Mouse (Mus musculus) limb, embryonic 11.5 days (tissue): ENCODE measurements at regions not wholly inside any gene's neighbourhood (a gene's known extent, or its start where the extent isn't known, plus 50 kb on each side); places are given as distances from the start of the nearest gene placed in this dataset.

Source experiments
- ATAC-seq: fragments of 200-750 bp; cut with Nextera tagmentation; 2 replicates; pipeline ENCODE4 v1.8.0; 2017; ENCODE audit warnings: low read depth; ENCODE audit not compliant: insufficient number of reproducible peaks, low FRiP score, low TSS enrichment
- DNase-seq: peaks from one replicate; pipeline ENCODE4 v3.0.0-alpha.2; 2015; ENCODE audit warnings: low spot score
- H3K27ac ChIP-seq: fragments of 300-500 bp; sonication (generic); replicated peaks from 2 replicates; pipeline ENCODE4 v1.5.1; 2014; ENCODE audit warnings: low read depth, mild to moderate bottlenecking, low read length
- H3K27me3 ChIP-seq: fragments of 300-500 bp; sonication (generic); 2 replicates; pipeline ENCODE4 v1.6.1; 2014; ENCODE audit warnings: mild to moderate bottlenecking, low read length, mixed read lengths; ENCODE audit not compliant: control insufficient read depth, insufficient read depth
- H3K36me3 ChIP-seq: fragments of 300-500 bp; sonication (generic); 2 replicates; pipeline ENCODE4 v1.6.1; 2014; ENCODE audit warnings: mild to moderate bottlenecking, low read length, moderate library complexity, mixed read lengths; ENCODE audit not compliant: control insufficient read depth, insufficient read depth
- H3K4me1 ChIP-seq: fragments of 300-500 bp; sonication (generic); 2 replicates; pipeline ENCODE4 v1.6.1; 2014; ENCODE audit warnings: low read length, mixed read lengths; ENCODE audit not compliant: control insufficient read depth, insufficient read depth
- H3K4me2 ChIP-seq: fragments of 300-500 bp; sonication (generic); 2 replicates; pipeline ENCODE4 v1.6.1; 2014; ENCODE audit warnings: low read depth, mild to moderate bottlenecking, moderate library complexity; ENCODE audit not compliant: severe bottlenecking
- H3K4me3 ChIP-seq: fragments of 300-500 bp; sonication (generic); 2 replicates; pipeline ENCODE4 v1.5.1; 2014; ENCODE audit warnings: low read depth, low read length
- H3K9ac ChIP-seq: fragments of 300-500 bp; sonication (generic); 2 replicates; pipeline ENCODE4 v1.6.1; 2014; ENCODE audit warnings: mild to moderate bottlenecking, low read length
- H3K9me3 ChIP-seq: fragments of 300-500 bp; sonication (generic); 2 replicates; pipeline ENCODE4 v1.6.1; 2016; ENCODE audit warnings: low read length; ENCODE audit not compliant: control insufficient read depth
- WGBS: fragments of 180-500 bp; shearing (Covaris S2); extraction: QIAGEN DNeasy Blood & Tissue Kit; methylation state at CpG from one replicate; pipeline ENCODE4 v1.1.7; 2014; 5-methylcytosine and 5-hydroxymethylcytosine counted together

DNA sequence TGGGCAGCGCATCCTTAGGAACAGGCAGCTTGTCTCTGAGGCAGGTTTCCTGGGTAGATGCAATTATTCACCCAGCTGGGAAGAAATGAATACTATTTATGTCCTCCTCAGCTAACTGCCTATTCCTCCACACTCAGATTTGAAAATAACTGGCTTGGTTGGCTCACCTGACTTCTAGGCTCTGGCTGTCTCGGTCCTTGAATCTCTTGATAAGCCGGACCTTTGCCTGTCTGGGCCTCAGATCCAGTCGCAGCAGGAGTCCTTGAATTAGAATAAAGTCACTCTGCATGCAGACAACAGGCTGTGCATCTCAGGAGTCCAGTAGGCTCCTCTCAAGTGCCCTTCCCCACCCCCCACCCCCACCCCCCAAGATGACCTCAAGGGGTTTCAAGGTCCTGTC lies 108.7 kb upstream of the Arhgap5 start:
- H3K9ac ChIP-seq: no peak overlapping the region
- H3K4me1 ChIP-seq: peaks cover 7% of the 10 kb centered on the region
- no peaks in the 10 kb centered on the region for H3K27me3 ChIP-seq
- ATAC-seq: no peak
- no peak overlapping the region for H3K4me3 ChIP-seq
- H3K9me3 ChIP-seq: no peaks in the 10 kb centered on the region
- WGBS: 71% methylated on average over 4 of the region's 4 CpGs
- no peaks in the 10 kb centered on the region for H3K36me3 ChIP-seq
- H3K27ac ChIP-seq: no peak overlapping the region
- no peak for DNase-seq
- H3K4me2 ChIP-seq: no peak overlapping the region

DNA sequence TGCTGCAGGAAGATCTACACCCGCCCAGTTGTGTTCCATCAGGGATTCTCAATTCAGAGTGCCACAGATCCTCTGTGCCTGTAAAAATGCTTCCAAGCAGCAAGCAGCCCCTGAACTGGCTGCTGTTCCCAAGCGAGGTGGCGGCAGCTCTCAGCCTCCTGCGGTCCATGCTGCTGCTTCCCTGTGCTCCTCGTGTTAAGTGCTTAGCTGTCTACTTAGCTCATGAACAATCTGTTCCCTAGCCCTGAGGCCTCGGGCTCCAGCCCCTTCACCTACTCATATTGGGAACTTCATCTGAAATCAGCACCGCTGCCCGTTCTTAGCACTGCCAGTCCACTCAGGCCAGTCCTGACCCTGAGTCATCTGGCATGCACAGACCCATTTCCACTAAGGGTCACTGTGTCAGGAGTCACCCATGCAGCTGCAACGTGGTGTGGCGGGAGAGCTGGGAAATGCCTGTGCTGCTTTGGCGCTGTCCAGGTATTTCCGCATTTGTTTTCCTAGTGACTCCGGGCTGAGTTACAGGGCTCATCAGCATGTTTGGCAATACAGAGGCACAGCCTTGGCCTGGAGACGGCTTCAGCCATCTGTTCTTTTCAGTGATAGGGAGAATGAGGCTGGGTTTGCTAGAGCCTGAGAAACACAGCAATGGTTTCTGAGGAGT lies 107.5 kb upstream of the Arhgap5 start:
- H3K9ac ChIP-seq: no peak overlapping the region
- DNase-seq: peak; percentile 46

DNA sequence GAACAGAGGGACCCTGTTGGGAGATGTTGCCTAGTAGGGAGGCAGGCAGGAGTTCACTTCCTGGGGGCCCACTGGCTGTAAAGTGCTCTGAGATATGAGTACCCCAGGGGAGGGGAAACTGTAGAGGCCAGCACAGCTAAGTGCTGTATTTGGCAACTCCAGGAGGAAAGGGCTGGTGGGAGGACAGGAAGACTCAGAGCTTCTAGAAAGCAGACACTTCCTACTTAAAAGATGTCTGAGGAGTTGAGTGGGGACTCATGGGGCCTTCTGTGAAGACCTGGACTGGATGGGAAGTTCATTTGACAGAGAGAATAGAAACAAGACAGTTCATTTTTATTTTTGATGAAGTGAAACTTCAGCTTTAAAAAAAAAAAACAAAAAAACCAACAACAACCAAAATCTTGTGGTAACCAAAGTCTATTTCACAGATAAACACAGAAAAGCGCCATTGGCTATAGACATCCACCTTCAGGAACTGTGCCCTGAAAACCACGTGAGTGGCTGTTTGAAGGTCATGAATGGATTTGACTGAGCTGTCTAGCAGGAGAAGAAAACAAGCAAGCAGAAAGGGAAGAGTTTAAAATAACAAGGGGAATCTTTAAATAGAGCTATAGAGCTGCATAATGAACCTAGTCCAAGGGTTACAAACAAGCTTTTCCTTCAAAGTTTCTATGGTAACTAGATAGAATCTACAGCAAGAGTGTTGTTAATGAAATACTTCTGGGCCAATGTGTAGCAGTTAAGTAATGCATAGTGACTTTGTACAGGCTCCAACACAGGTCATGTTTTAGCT lies 105.9 kb upstream of the Arhgap5 start:
- H3K4me1 ChIP-seq: peaks cover 7% of the 10 kb centered on the region
- no peaks in the 10 kb centered on the region for H3K27me3 ChIP-seq
- H3K9ac ChIP-seq: no peak overlapping the region
- no peaks in the 10 kb centered on the region for H3K36me3 ChIP-seq
- no peak for ATAC-seq
- no peak overlapping the region for H3K4me3 ChIP-seq
- H3K27ac ChIP-seq: no peak overlapping the region
- DNase-seq: no peak
- H3K4me2 ChIP-seq: no peak overlapping the region
- H3K9me3 ChIP-seq: no peaks in the 10 kb centered on the region
- 81% methylated on average over 2 of the region's 2 CpGs for WGBS

More for the DNA sequence above, 107.5 kb upstream of the Arhgap5 start:
- Histone ChIP-seq H3K27me3 (no peaks in the 10 kb centered on the region), H3K27ac (no peak overlapping the region), H3K4me1 (peaks cover 7% of the 10 kb centered on the region), H3K36me3 (no peaks in the 10 kb centered on the region), H3K4me2 (no peak overlapping the region), H3K4me3 (no peak overlapping the region), H3K9me3 (no peaks in the 10 kb centered on the region)
- WGBS: 41% methylated on average over 14 of the region's 14 CpGs
- no peak for ATAC-seq

GRCm38 (mm10) chr12:52398511-52398975 lies 105.2 kb upstream of the Arhgap5 start:
- ATAC-seq (no peak), DNase-seq (no peak)
- H3K36me3 ChIP-seq: no peaks in the 10 kb centered on the region
- WGBS: 83% methylated on average over 6 of the region's 6 CpGs
- H3K27me3 ChIP-seq: no peaks in the 10 kb centered on the region
- no peak overlapping the region for H3K27ac ChIP-seq
- H3K9ac ChIP-seq: no peak overlapping the region
- no peak overlapping the region for H3K4me2 ChIP-seq
- H3K4me1 ChIP-seq: peaks cover 7% of the 10 kb centered on the region
- no peaks in the 10 kb centered on the region for H3K9me3 ChIP-seq
- no peak overlapping the region for H3K4me3 ChIP-seq

DNA sequence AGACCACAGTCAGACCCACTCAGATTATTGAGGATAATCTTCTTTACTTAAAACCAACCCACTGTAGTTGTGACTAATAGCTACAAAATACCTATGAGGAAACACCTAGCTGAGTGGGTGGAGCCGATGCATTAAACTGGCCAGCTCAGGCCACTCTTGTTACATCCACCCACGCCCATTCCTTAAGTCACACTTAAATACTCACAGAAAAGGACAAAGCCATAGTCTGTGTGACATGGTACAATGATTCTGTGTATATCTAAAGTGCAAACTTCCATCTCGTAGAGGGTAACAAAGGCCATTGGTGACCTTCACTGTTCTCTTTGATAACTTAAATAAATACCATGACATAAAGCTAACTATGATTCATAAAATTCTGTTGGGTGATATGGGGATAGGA lies 103.7 kb upstream of the Arhgap5 start:
- DNase-seq: no peak
- Histone ChIP-seq H3K27ac (no peak overlapping the region), H3K9ac (no peak overlapping the region), H3K4me3 (no peak overlapping the region), H3K9me3 (no peaks in the 10 kb centered on the region), H3K36me3 (no peaks in the 10 kb centered on the region), H3K4me1 (peaks cover 7% of the 10 kb centered on the region), H3K4me2 (no peak overlapping the region), H3K27me3 (no peaks in the 10 kb centered on the region)
- ATAC-seq: no peak
- 94% methylated on average over 3 of the region's 3 CpGs for WGBS

- ATAC-seq (no peak), DNase-seq (no peak)
- H3K9ac ChIP-seq: no peak overlapping the region
- H3K36me3 ChIP-seq: no peaks in the 10 kb centered on the region
- H3K27me3 ChIP-seq: no peaks in the 10 kb centered on the region
- no peak overlapping the region for H3K27ac ChIP-seq
- no peak overlapping the region for H3K4me3 ChIP-seq
- H3K4me2 ChIP-seq: no peak overlapping the region
- H3K4me1 ChIP-seq: peaks cover under 1% of the 10 kb centered on the region; the same call in 1 of the 2 replicates
- WGBS: 93% methylated on average over 4 of the region's 4 CpGs
- no peaks in the 10 kb centered on the region for H3K9me3 ChIP-seq
These were observed 101.1 kb upstream of the Arhgap5 start for GRCm38 (mm10) chr12:52402711-52403110.

DNA sequence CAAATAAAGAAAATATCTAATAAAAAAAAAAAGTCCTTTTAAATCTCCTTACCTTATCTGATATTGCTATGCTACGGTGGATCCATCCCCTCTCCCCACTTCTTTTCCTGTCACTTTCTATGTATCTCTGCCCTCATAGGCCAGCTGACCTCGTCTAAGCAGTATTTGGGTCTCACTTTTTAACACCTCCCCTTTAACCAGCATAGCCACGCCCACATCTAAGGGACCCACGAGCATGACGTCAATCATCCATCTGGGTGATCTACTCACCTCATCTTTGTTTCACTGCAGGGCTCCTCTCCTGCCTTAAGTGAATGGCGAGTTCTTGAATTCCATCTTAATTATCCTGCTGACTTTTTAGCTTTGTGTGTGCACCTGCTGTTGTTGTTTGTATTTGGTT lies 97.4 kb upstream of the Arhgap5 start:
- no peak for ATAC-seq
- 60% methylated on average over 6 of the region's 6 CpGs for WGBS
- H3K4me2 ChIP-seq: no peak overlapping the region

GRCm38 (mm10) chr12:52408307-52408895 lies 95.4 kb upstream of the Arhgap5 start:
- Histone ChIP-seq H3K9me3 (no peaks in the 10 kb centered on the region), H3K9ac (no peak overlapping the region), H3K4me1 (no peaks in the 10 kb centered on the region), H3K36me3 (no peaks in the 10 kb centered on the region), H3K27me3 (no peaks in the 10 kb centered on the region), H3K4me2 (no peak overlapping the region), H3K4me3 (no peak overlapping the region), H3K27ac (no peak overlapping the region)
- DNase-seq (no peak), ATAC-seq (no peak)
- WGBS: 92% methylated on average over 8 of the region's 8 CpGs

More for the DNA sequence above, 97.4 kb upstream of the Arhgap5 start:
- H3K36me3 ChIP-seq: no peaks in the 10 kb centered on the region
- no peaks in the 10 kb centered on the region for H3K4me1 ChIP-seq
- H3K9ac ChIP-seq: no peak overlapping the region
- H3K27me3 ChIP-seq: no peaks in the 10 kb centered on the region
- H3K4me3 ChIP-seq: no peak overlapping the region
- no peaks in the 10 kb centered on the region for H3K9me3 ChIP-seq
- no peak overlapping the region for H3K27ac ChIP-seq
- DNase-seq: no peak
